Mouse (Mus musculus): ENCODE measurements around the gene Nmnat1. TPM values are rescaled to one million over a fixed set of nuclear protein-coding genes. Genes with fewer than 3 reads are reported as not detected.
A peak's percentile ranks its signal among the peaks of the same experiment; 100 is the strongest.

The Nmnat1 gene
- 8.8 TPM for polyA plus RNA-seq (2012; fragmentation: generic; extraction: Trizol)
- long read RNA-seq, experiment 1, transcript Nmnat1-201 (5 exons, 1,238 nt), result major isoform, 11 of 20 reads
- long read RNA-seq, experiment 1, partial matches to known transcripts, result 4 of 20 reads
- long read RNA-seq, experiment 1, other reads (novel, unspliced or antisense), result 4 of 20 reads
- long read RNA-seq, experiment 2, transcript Nmnat1-201 (5 exons, 1,238 nt), result major isoform, 9 of 13 reads
- long read RNA-seq, experiment 2, partial matches to known transcripts, result 2 of 13 reads
- long read RNA-seq, experiment 2, other reads (novel, unspliced or antisense), result 2 of 13 reads

DNA sequence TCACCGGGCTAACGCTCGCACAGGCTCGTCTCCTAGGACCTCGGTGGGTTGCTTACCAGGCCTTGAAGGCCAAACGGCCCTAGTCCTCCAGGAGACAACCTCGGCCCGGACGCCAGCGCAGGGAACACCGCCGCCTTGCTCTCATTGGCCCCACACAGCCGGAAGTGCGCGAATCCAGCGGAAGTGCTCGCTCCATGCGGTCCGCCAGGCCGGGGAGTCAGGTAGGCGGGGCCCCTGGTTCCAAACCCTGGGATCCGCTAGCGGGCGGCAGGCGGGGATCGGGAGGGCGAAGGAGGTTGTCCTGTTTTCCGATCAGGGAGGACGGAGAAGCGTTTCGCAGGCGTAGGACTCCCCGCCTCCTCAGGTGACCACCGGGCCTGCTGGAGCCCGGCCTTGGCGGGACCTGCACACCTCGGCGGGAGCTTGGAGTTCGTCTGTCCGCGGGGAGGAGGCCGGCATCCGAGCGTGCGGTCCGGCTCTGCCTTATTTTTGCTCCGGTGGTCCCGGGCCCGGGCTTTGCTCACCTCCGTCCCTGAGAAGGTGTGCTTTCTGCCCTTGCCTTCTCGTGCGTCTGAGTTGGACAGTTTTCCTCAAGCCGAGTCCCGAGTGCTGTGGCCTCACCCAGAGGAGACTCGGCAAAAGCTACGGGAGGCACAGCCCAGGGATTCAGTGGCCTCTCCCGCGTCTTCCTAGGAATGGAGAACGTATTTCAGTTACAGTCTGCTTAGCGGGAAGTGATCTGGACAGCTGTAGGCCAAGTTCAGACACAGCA, at the start of gene Nmnat1, which contains the start of gene Lzic:
TSS of gene Nmnat1 (minus strand) at position 150 of the 772 bp plus-strand sequence.
TSS of gene Lzic (plus strand) at position 177 of the 772 bp plus-strand sequence.
- Histone ChIP-seq H3K79me2 (ENCODE audit: control insufficient read depth, insufficient read depth) (peaks cover 53% of the 10 kb centered on the region), H3K79me3 (ENCODE audit: low read depth) (peaks cover 3% of the 10 kb centered on the region), H3ac (ENCODE audit: control insufficient read depth, insufficient read length, low read depth) (peak within 1 kb of the TSS; percentile 99), H3K27me3 (ENCODE audit: control insufficient read depth, insufficient read depth, insufficient read length) (no peaks in the 10 kb centered on the region), H3K36me3 (ENCODE audit: control insufficient read depth, insufficient read depth) (peaks cover 25% of the 10 kb centered on the region), H3K4me3 (ENCODE audit: insufficient read depth, poor library complexity, severe bottlenecking) (peak within 1 kb of the TSS; percentile 91)
- peak; percentile 48 for TF ChIP-seq MAX (IDR thresholded peaks at IDR 0.05)
- TF ChIP-seq FOSL1 (IDR thresholded peaks at IDR 0.05; ENCODE audit: insufficient read depth, low read length, poor library complexity, severe bottlenecking), result no peak

DNA sequence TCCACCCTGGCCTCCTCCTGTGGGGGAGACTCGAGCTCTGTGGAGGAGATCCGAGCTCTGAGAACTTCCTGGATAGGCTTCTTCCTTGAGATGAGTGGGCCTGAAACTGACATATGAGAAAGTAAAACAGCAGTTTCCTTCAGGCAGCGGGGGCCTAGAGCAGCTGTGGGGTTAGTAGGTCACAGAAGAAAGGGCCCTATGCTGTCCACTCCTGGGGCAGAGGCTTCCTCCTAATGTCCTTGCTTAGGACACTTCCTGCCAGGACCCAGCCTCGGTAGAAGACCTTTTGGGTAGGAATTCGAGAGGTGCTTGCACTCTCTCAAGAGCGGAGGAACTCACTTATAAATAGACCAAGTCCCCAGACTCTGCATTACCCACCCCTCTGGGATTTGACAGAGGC, 44.7 kb upstream of the Nmnat1 start:
- TF ChIP-seq USF1 (IDR thresholded peaks at IDR 0.05; ENCODE audit: low read depth), result no peak
- TF ChIP-seq CTCF (IDR thresholded peaks at IDR 0.05; ENCODE audit: control insufficient read depth, insufficient read depth, insufficient read length), result no peak
- no peak for TF ChIP-seq MYOD1 (IDR thresholded peaks at IDR 0.05; ENCODE audit: control insufficient read depth, insufficient read length, low read depth)
- no peak for TF ChIP-seq CEBPB (IDR thresholded peaks at IDR 0.05; ENCODE audit: low read depth)
- no peak for TF ChIP-seq MAX (IDR thresholded peaks at IDR 0.05)
- no peak for TF ChIP-seq FOSL1 (IDR thresholded peaks at IDR 0.05; ENCODE audit: insufficient read depth, low read length, poor library complexity, severe bottlenecking)
- Histone ChIP-seq H3K27me3 (ENCODE audit: control insufficient read depth, insufficient read depth, insufficient read length) (no peaks in the 10 kb centered on the region), H3K79me2 (ENCODE audit: control insufficient read depth, insufficient read depth) (peaks cover 35% of the 10 kb centered on the region), H3K79me3 (ENCODE audit: low read depth) (peaks cover 6% of the 10 kb centered on the region), H3K4me3 (ENCODE audit: insufficient read depth, poor library complexity, severe bottlenecking) (no peak overlapping the region), H3ac (ENCODE audit: control insufficient read depth, insufficient read length, low read depth) (no peak overlapping the region), H3K36me3 (ENCODE audit: control insufficient read depth, insufficient read depth) (peaks cover 6% of the 10 kb centered on the region)

DNA sequence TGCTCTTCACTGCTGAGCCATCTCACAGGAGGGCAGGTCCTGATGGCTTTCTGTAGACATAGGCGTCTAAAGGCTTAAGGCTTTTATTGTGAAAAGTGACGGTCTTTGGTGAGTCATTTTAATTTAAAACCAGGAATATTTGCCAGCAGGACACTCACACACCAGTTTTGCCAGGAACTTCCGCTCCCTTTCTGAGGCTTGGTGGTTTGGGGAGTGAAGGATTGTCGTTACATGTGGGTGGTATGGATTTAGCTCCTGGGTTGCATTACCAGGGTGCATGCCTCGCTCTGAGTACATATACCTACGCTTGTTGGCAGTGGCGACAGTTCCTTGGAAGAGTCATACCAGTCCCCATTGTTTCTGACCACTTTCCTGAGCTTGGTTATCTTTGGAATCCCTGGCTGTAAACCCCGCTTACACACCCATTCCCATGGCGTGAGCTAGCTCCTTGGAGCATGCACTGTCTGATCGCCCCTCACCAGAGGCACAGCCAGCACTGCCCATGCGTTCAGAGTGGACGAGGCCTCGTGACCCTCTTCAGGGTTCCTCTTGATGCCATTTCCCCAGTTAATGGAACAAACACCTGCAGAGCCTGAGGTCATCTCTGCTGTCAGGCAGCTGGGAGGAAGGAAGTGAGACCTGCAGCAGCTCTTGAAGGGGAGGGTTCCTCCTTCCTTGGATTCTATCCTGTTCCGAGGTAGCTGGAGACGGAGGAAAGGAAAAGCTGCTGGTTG, 42.8 kb upstream of the Nmnat1 start:
- peaks cover 6% of the 10 kb centered on the region for H3K36me3 ChIP-seq (ENCODE audit: control insufficient read depth, insufficient read depth)
- H3K27me3 ChIP-seq (ENCODE audit: control insufficient read depth, insufficient read depth, insufficient read length), result no peaks in the 10 kb centered on the region
- H3K79me3 ChIP-seq (ENCODE audit: low read depth), result peaks cover 6% of the 10 kb centered on the region
- H3K79me2 ChIP-seq (ENCODE audit: control insufficient read depth, insufficient read depth), result peaks cover 39% of the 10 kb centered on the region
- no peak overlapping the region for H3ac ChIP-seq (ENCODE audit: control insufficient read depth, insufficient read length, low read depth)
- no peak overlapping the region for H3K4me3 ChIP-seq (ENCODE audit: insufficient read depth, poor library complexity, severe bottlenecking)
- no peak for TF ChIP-seq MYOG (IDR thresholded peaks at IDR 0.05; ENCODE audit: control insufficient read depth, extremely low read depth, insufficient read length)
- TF ChIP-seq CTCF (IDR thresholded peaks at IDR 0.05; ENCODE audit: control insufficient read depth, insufficient read depth, insufficient read length), result no peak
- no peak for TF ChIP-seq USF1 (IDR thresholded peaks at IDR 0.05; ENCODE audit: low read depth)
- TF ChIP-seq FOSL1 (IDR thresholded peaks at IDR 0.05; ENCODE audit: insufficient read depth, low read length, poor library complexity, severe bottlenecking), result peak; percentile 63

DNA sequence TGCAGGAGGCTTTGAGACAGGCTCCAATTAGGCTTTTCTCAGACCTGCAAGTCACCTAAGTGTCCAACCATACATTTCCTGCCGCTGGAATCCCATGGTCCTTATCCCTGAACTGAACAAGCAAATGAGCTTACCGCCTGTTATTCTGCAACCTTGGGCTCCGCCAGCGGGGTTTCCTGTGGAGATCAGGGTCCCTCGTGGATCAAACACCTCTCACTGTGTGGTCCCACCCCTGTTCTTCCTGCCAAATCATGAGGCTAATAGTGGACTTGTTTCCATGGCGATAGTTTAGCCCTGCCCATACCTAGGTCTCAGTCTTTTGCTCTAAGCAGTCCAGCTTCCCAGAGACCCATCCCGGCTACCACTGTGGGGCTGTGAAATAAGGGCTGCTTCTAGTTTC, 41.3 kb upstream of the Nmnat1 start:
- peaks cover 6% of the 10 kb centered on the region for H3K79me3 ChIP-seq (ENCODE audit: low read depth)
- peaks cover 50% of the 10 kb centered on the region for H3K79me2 ChIP-seq (ENCODE audit: control insufficient read depth, insufficient read depth)
- H3K27me3 ChIP-seq (ENCODE audit: control insufficient read depth, insufficient read depth, insufficient read length), result no peaks in the 10 kb centered on the region
- no peak overlapping the region for H3ac ChIP-seq (ENCODE audit: control insufficient read depth, insufficient read length, low read depth)
- no peak for TF ChIP-seq USF1 (IDR thresholded peaks at IDR 0.05; ENCODE audit: low read depth)
- TF ChIP-seq MYOD1 (IDR thresholded peaks at IDR 0.05; ENCODE audit: control insufficient read depth, insufficient read length, low read depth), result no peak
- TF ChIP-seq MAX (IDR thresholded peaks at IDR 0.05), result no peak
- TF ChIP-seq MYOG (IDR thresholded peaks at IDR 0.05; ENCODE audit: control insufficient read depth, extremely low read depth, insufficient read length), result no peak
- no peak for TF ChIP-seq CTCF (IDR thresholded peaks at IDR 0.05; ENCODE audit: control insufficient read depth, insufficient read depth, insufficient read length)
- TF ChIP-seq FOSL1 (IDR thresholded peaks at IDR 0.05; ENCODE audit: insufficient read depth, low read length, poor library complexity, severe bottlenecking), result no peak
- no peak for TF ChIP-seq CEBPB (IDR thresholded peaks at IDR 0.05; ENCODE audit: low read depth)
- H3K4me3 ChIP-seq (ENCODE audit: insufficient read depth, poor library complexity, severe bottlenecking), result no peak overlapping the region
- H3K36me3 ChIP-seq (ENCODE audit: control insufficient read depth, insufficient read depth), result peaks cover 6% of the 10 kb centered on the region

DNA sequence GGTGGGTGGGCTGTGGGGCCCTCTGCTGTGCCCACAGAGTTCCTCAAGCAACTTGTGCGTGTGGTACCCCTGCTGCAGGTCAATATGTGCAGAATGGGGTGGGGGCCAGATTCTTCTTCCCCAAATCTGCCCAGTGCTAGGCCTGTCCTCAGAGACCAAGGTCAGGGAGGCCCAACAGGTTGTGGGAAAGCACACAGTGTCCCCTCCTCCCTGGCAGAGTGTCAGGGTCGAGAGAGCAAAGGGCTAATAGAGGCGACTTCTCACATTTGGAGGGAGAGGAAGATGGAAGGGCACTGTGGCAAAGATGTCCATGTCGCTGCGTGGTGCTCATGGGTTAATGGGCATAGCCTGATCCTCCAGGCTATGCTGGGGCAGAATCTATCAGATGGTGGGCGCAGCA, 40.8 kb upstream of the Nmnat1 start:
- TF ChIP-seq MYOG (IDR thresholded peaks at IDR 0.05; ENCODE audit: control insufficient read depth, extremely low read depth, insufficient read length) (no peak), FOSL1 (IDR thresholded peaks at IDR 0.05; ENCODE audit: insufficient read depth, low read length, poor library complexity, severe bottlenecking) (no peak), MYOD1 (IDR thresholded peaks at IDR 0.05; ENCODE audit: control insufficient read depth, insufficient read length, low read depth) (no peak), CEBPB (IDR thresholded peaks at IDR 0.05; ENCODE audit: low read depth) (no peak), CTCF (IDR thresholded peaks at IDR 0.05; ENCODE audit: control insufficient read depth, insufficient read depth, insufficient read length) (no peak), MAX (IDR thresholded peaks at IDR 0.05) (no peak), USF1 (IDR thresholded peaks at IDR 0.05; ENCODE audit: low read depth) (no peak)

More for the DNA sequence above, 40.8 kb upstream of the Nmnat1 start:
- H3K79me3 ChIP-seq (ENCODE audit: low read depth), result peaks cover 6% of the 10 kb centered on the region
- peaks cover 6% of the 10 kb centered on the region for H3K36me3 ChIP-seq (ENCODE audit: control insufficient read depth, insufficient read depth)
- H3K79me2 ChIP-seq (ENCODE audit: control insufficient read depth, insufficient read depth), result peaks cover 50% of the 10 kb centered on the region
- H3K27me3 ChIP-seq (ENCODE audit: control insufficient read depth, insufficient read depth, insufficient read length), result no peaks in the 10 kb centered on the region
- H3K4me3 ChIP-seq (ENCODE audit: insufficient read depth, poor library complexity, severe bottlenecking), result no peak overlapping the region
- no peak overlapping the region for H3ac ChIP-seq (ENCODE audit: control insufficient read depth, insufficient read length, low read depth)
